Mouse (Mus musculus) heart, adult 2 months (tissue): Measurements from ENCODE around the gene Gm3187.
"Not testable (repeated sequence)": the region's sequence is repeated elsewhere in the genome, so short reads cannot be mapped to it uniquely, and the experiment has no call there.

Experiments
- CTCF ChIP-seq: fragments of 200-600 bp; IDR thresholded peaks from 2 replicates; pipeline ENCODE4 v1.8.1; 2022; ENCODE audit warnings: antibody characterized with exemption, mild to moderate bottlenecking, moderate library complexity
- POLR2A ChIP-seq: fragments of 200-500 bp; IDR thresholded peaks from 2 replicates; pipeline ENCODE4 v1.6.1; 2011; ENCODE audit warnings: mild to moderate bottlenecking, low read depth, low read length, control low read depth; ENCODE audit not compliant: insufficient read depth

- TF ChIP-seq CTCF, POLR2A: not testable (repeated sequence)
Measured at GRCm38 (mm10) chr14:5483907-5484306, at the start of gene Gm3187.
